Mouse (Mus musculus) gastrocnemius, adult 8-10 months (tissue): ENCODE data around the gene Vwa8. TPM values are rescaled to one million over a fixed set of nuclear protein-coding genes. Genes with fewer than 3 reads are reported as not detected.
A peak's percentile ranks its signal among the peaks of the same experiment; 100 is the strongest.

Experiments
- DNase-seq, 2 experiments: peaks; one replicate each; pipeline ENCODE4 v3.0.0; 2022; ENCODE audit warnings: low spot score in 2 of 2
- total RNA-seq, 4 experiments: library from RNA; stranded (reverse); gene quantifications; 2 replicates each; pipeline ENCODE4 v1.2.4; 2022

The Vwa8 gene
- total RNA-seq, 4 experiments from 2014 or later: 76.1 to 89.9 (median 79.6) TPM

GRCm38 (mm10) chr14:79076560-79077300, 227.9 kb downstream of the Vwa8 start:
- peak; percentile 12 to 41 for DNase-seq

GRCm38 (mm10) chr14:79083573-79083972, 234.7 kb downstream of the Vwa8 start:
- DNase-seq: no peak

GRCm38 (mm10) chr14:79086006-79086405, 237.2 kb downstream of the Vwa8 start:
- DNase-seq: peak in 1 of 2 experiments; percentile 24

GRCm38 (mm10) chr14:79089464-79089863, 240.6 kb downstream of the Vwa8 start:
- DNase-seq: peak; percentile 45 to 46

GRCm38 (mm10) chr14:79097181-79097580, 248.3 kb downstream of the Vwa8 start:
- no peak for DNase-seq

GRCm38 (mm10) chr14:79106655-79107515, 258.0 kb downstream of the Vwa8 start:
- DNase-seq: peak; percentile 31 to 60

GRCm38 (mm10) chr14:79109375-79109774, 260.5 kb downstream of the Vwa8 start:
- no peak for DNase-seq

- DNase-seq: no peak
Measured at GRCm38 (mm10) chr14:79110012-79110411, 261.2 kb downstream of the Vwa8 start.

- DNase-seq: no peak
Measured at GRCm38 (mm10) chr14:79112050-79112449, 263.2 kb downstream of the Vwa8 start.

GRCm38 (mm10) chr14:79114526-79115383, 265.9 kb downstream of the Vwa8 start:
- DNase-seq: no peak

GRCm38 (mm10) chr14:79118457-79118856, 269.6 kb downstream of the Vwa8 start:
- DNase-seq: no peak

GRCm38 (mm10) chr14:79119354-79119753, 270.5 kb downstream of the Vwa8 start:
- DNase-seq: no peak

- DNase-seq: no peak
Measured at GRCm38 (mm10) chr14:79120681-79121080, 271.8 kb downstream of the Vwa8 start.

GRCm38 (mm10) chr14:79123466-79123865, 274.6 kb downstream of the Vwa8 start:
- DNase-seq: no peak

GRCm38 (mm10) chr14:79124643-79125042, 275.8 kb downstream of the Vwa8 start:
- no peak for DNase-seq

GRCm38 (mm10) chr14:79126176-79126575, 277.3 kb downstream of the Vwa8 start:
- no peak for DNase-seq

- no peak for DNase-seq
Measured at GRCm38 (mm10) chr14:79134891-79135334, 286.1 kb downstream of the Vwa8 start.

- DNase-seq: no peak
Measured at GRCm38 (mm10) chr14:79135441-79135840, 286.6 kb downstream of the Vwa8 start.

- no peak for DNase-seq
Measured at GRCm38 (mm10) chr14:79136585-79136984, 287.7 kb downstream of the Vwa8 start.

GRCm38 (mm10) chr14:79137100-79137499, 288.2 kb downstream of the Vwa8 start:
- DNase-seq: no peak

- no peak for DNase-seq
Measured at GRCm38 (mm10) chr14:79139096-79139651, 290.3 kb downstream of the Vwa8 start.
